Mouse (Mus musculus): ENCODE measurements around the gene Ift81. TPM values are rescaled to one million over a fixed set of nuclear protein-coding genes. Genes with fewer than 3 reads are reported as not detected.

The Ift81 gene
- polyA plus RNA-seq, 1 experiment from 2014 or later = 58.0 TPM

DNA sequence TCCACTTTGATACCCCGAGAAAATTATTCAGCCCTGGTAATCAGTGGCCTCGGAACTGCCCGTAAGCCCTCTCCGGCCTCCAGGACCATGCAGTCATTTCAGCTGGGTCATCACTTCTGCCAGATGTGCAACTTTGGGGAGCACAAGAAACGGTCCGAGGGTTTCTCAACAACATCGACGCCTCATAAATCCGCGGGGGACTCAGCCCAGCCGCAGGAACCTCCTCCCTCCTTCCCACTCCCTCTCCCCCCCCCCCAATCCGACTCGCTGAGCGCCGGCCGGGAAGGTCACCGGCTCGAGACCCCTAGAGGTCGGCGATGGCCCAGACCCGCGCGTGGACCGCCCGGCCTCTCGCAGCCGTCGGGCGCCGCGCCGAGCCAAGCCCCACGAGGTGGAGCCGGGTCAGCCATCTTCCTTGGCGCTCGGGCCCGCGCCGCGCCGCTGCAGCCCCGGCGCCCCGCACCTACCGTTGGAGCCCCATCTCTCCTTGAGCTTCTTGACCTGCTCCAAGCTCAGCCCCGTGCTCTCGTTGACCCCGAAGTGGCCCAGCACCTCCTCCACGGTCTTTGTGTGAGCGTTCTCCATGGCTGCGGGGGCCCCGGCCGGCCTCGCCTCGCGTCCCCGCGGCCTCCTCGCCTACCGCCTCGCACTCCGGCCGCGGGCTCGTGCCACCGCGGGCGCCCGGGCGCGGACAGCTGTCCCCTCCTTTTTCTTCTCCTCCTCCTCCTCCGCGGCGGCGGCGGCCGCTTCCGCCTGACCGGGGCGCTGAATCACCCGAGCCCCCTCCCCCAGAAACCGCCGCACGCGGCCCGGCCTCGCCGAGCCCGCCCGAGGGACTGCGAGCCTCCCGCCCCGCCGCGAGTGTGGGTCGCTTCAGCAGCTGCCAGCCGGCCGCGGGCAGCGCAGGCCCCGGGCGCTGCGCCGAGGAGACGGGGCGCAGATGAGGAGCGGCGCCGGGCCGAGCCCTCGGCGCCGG is 112.9 kb downstream of the Ift81 start:
- peak overlapping the region; percentile 100 for H3K27ac ChIP-seq (ENCODE audit: low read depth, low read length)
- peaks cover 35% of the 10 kb centered on the region for H3K4me1 ChIP-seq (ENCODE audit: control insufficient read depth, insufficient read depth, low read depth, low read length)
- no peaks in the 10 kb centered on the region for H3K27me3 ChIP-seq (replicated peaks; ENCODE audit: control insufficient read depth, insufficient read depth, low read length)
- under 1% methylated on average over 83 of the region's 113 CpGs for WGBS
- H3K4me3 ChIP-seq (ENCODE audit: low read length) = peak overlapping the region; percentile 94
- peak overlapping the region; percentile 60 for H3K4me2 ChIP-seq (ENCODE audit: low read length)
- no peaks in the 10 kb centered on the region for H3K9me3 ChIP-seq (ENCODE audit: control insufficient read depth, low read length)
- H3K9ac ChIP-seq (ENCODE audit: low read depth, low read length) = peak overlapping the region; percentile 100
- peak; percentile 9 for ATAC-seq
- no peaks in the 10 kb centered on the region for H3K36me3 ChIP-seq (ENCODE audit: control insufficient read depth, insufficient read depth, low read length)

DNA sequence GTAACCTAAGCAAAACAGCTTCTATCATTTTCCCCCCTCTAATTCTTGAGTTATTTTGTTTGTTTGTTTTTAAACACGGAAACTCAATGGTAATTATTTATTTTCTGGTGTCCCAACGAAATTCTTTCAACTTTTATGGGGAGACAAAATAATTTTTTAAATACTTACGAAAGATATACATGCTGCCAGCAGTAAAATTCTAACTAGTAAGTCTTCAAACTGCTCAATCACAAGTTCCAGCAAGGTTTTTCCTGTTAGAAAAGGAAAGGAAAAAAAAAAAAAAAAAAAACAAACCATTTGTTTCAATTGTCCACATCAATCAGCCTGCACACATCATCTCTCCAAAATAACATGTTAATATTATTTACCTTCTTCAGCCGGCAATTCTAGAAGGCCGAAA is 113.8 kb downstream of the Ift81 start:
- H3K27ac ChIP-seq (ENCODE audit: low read depth, low read length) = no peak overlapping the region
- WGBS = 38% methylated on average over 5 of the region's 5 CpGs
- H3K4me1 ChIP-seq (ENCODE audit: control insufficient read depth, insufficient read depth, low read depth, low read length) = peaks cover 35% of the 10 kb centered on the region

More for the DNA sequence above, 113.8 kb downstream of the Ift81 start:
- H3K36me3 ChIP-seq (ENCODE audit: control insufficient read depth, insufficient read depth, low read length) = no peaks in the 10 kb centered on the region
- no peaks in the 10 kb centered on the region for H3K9me3 ChIP-seq (ENCODE audit: control insufficient read depth, low read length)
- peak overlapping the region; percentile 94 for H3K4me3 ChIP-seq (ENCODE audit: low read length)
- H3K9ac ChIP-seq (ENCODE audit: low read depth, low read length) = peak overlapping the region; percentile 100
- peak overlapping the region; percentile 60 for H3K4me2 ChIP-seq (ENCODE audit: low read length)
- H3K27me3 ChIP-seq (replicated peaks; ENCODE audit: control insufficient read depth, insufficient read depth, low read length) = no peaks in the 10 kb centered on the region
- ATAC-seq = no peak

Other genes with a start within 250 kb of the Ift81 start
- 35.3 and 40.9 TPM in 2 replicates for gene Gpn3, start 242.6 kb downstream of the Ift81 start, polyA plus RNA-seq (2015; fragmentation: Nextera tagmentation; extraction: Ambion mirVana)
- 132 and 140 TPM in 2 replicates for gene Fam216a, start 242.2 kb downstream of the Ift81 start, polyA plus RNA-seq (2015; fragmentation: Nextera tagmentation; extraction: Ambion mirVana)
- 139 and 158 TPM in 2 replicates for gene Arpc3, start 222.6 kb downstream of the Ift81 start, polyA plus RNA-seq (2015; fragmentation: Nextera tagmentation; extraction: Ambion mirVana)
- gene Anapc7, start 192.8 kb downstream of the Ift81 start, polyA plus RNA-seq (2015; fragmentation: Nextera tagmentation; extraction: Ambion mirVana) = 47.3 and 51.2 TPM in 2 replicates
- 47.2 and 50.2 TPM in 2 replicates for gene Atp2a2, start 112.3 kb downstream of the Ift81 start, polyA plus RNA-seq (2015; fragmentation: Nextera tagmentation; extraction: Ambion mirVana)
- 4.8 and 6.1 TPM in 2 replicates for gene P2rx7, start 29.4 kb upstream of the Ift81 start, polyA plus RNA-seq (2015; fragmentation: Nextera tagmentation; extraction: Ambion mirVana)
- gene P2rx4, start 93.0 kb upstream of the Ift81 start, polyA plus RNA-seq (2015; fragmentation: Nextera tagmentation; extraction: Ambion mirVana) = 16.7 and 20.8 TPM in 2 replicates
- 68.1 and 69.3 TPM in 2 replicates for gene Camkk2, start 164.9 kb upstream of the Ift81 start, polyA plus RNA-seq (2015; fragmentation: Nextera tagmentation; extraction: Ambion mirVana)
- 495 and 497 TPM in 2 replicates for gene Anapc5, start 206.8 kb upstream of the Ift81 start, polyA plus RNA-seq (2015; fragmentation: Nextera tagmentation; extraction: Ambion mirVana)
- gene Rnf34, start 235.5 kb upstream of the Ift81 start, polyA plus RNA-seq (2015; fragmentation: Nextera tagmentation; extraction: Ambion mirVana) = 46.5 and 52.2 TPM in 2 replicates